Mouse (Mus musculus) olfactory bulb, adult 2 months (tissue): Measurements from ENCODE around the gene Rapgef5.

Experiments used
- CTCF ChIP-seq: fragments of 200-500 bp; IDR thresholded peaks from 2 replicates; pipeline ENCODE4 v1.5.1; 2012; ENCODE audit warnings: low read depth, mild to moderate bottlenecking, low read length, moderate library complexity; ENCODE audit not compliant: insufficient read depth
- POLR2A ChIP-seq: fragments of 200-500 bp; IDR thresholded peaks from 2 replicates; pipeline ENCODE4 v1.6.1; 2012; ENCODE audit warnings: mild to moderate bottlenecking, low read depth, low read length, moderate library complexity; ENCODE audit not compliant: insufficient read depth

GRCm38 (mm10) chr12:117513150-117513932 lies 2.9 kb upstream of the Rapgef5 start:
- TF ChIP-seq CTCF (no peak), POLR2A (no peak)
